Mouse (Mus musculus) cerebral cortex, adult 2 months (tissue): ENCODE results near the gene Gm20388.

Experiments used
- WGBS: fragments of 180-500 bp; shearing (Covaris S2); methylation state at CpG from one replicate; pipeline ENCODE4 v1.1.7; 2018; 5-methylcytosine and 5-hydroxymethylcytosine counted together

Gm20388 gene

GRCm38 (mm10) chr8:123213118-123213772 is 3302.6 kb downstream of the Gm20388 start:
- 12% methylated on average over 22 of the region's 22 CpGs for WGBS

- 80% methylated on average over 3 of the region's 3 CpGs for WGBS
These were observed 3304.8 kb downstream of the Gm20388 start for GRCm38 (mm10) chr8:123215430-123215829.

GRCm38 (mm10) chr8:123220917-123221316 is 3310.3 kb downstream of the Gm20388 start:
- 32% methylated on average over 1 of the region's 1 CpGs for WGBS

- 2% methylated on average over 59 of the region's 59 CpGs for WGBS
These were observed 3313.9 kb downstream of the Gm20388 start, which contains the start of gene Cdk10 for GRCm38 (mm10) chr8:123224278-123225266. Gene Cdk10, plus strand, starts transcription at chr8:123224842.

- 78% methylated on average over 1 of the region's 1 CpGs for WGBS
These were observed 3317.8 kb downstream of the Gm20388 start for GRCm38 (mm10) chr8:123228416-123228815.

GRCm38 (mm10) chr8:123230326-123230725 is 3319.7 kb downstream of the Gm20388 start:
- 48% methylated on average over 11 of the region's 11 CpGs for WGBS

- 44% methylated on average over 5 of the region's 5 CpGs for WGBS
These were observed 3321.1 kb downstream of the Gm20388 start for GRCm38 (mm10) chr8:123231742-123232141.

GRCm38 (mm10) chr8:123232553-123232952 is 3321.9 kb downstream of the Gm20388 start:
- WGBS = 24% methylated on average over 7 of the region's 7 CpGs

GRCm38 (mm10) chr8:123233300-123233699 is 3322.7 kb downstream of the Gm20388 start:
- WGBS = 22% methylated on average over 13 of the region's 13 CpGs

- 51% methylated on average over 11 of the region's 11 CpGs for WGBS
These were observed 3323.1 kb downstream of the Gm20388 start for GRCm38 (mm10) chr8:123233760-123234159.

- 12% methylated on average over 13 of the region's 13 CpGs for WGBS
These were observed 3324.4 kb downstream of the Gm20388 start for GRCm38 (mm10) chr8:123234918-123235519.

- under 1% methylated on average over 57 of the region's 57 CpGs for WGBS
These were observed 3325.2 kb downstream of the Gm20388 start, which contains the start of gene Spata2l for GRCm38 (mm10) chr8:123235520-123236497. Gene Spata2l, minus strand, starts transcription at chr8:123236233.

- 64% methylated on average over 10 of the region's 10 CpGs for WGBS
These were observed 3328.8 kb downstream of the Gm20388 start for GRCm38 (mm10) chr8:123239398-123239797.

GRCm38 (mm10) chr8:123242107-123242923 is 3331.7 kb downstream of the Gm20388 start:
- 82% methylated on average over 7 of the region's 7 CpGs for WGBS

- WGBS = 70% methylated on average over 11 of the region's 11 CpGs
These were observed 3332.4 kb downstream of the Gm20388 start for GRCm38 (mm10) chr8:123243053-123243452.

GRCm38 (mm10) chr8:123244382-123244781 is 3333.7 kb downstream of the Gm20388 start:
- WGBS = 95% methylated on average over 4 of the region's 4 CpGs

GRCm38 (mm10) chr8:123245543-123245942 is 3334.9 kb downstream of the Gm20388 start:
- WGBS = 82% methylated on average over 12 of the region's 12 CpGs

- 95% methylated on average over 6 of the region's 6 CpGs for WGBS
These were observed 3337.1 kb downstream of the Gm20388 start for GRCm38 (mm10) chr8:123247748-123248147.

- WGBS = 88% methylated on average over 8 of the region's 8 CpGs
These were observed 3338.0 kb downstream of the Gm20388 start for GRCm38 (mm10) chr8:123248596-123248995.

GRCm38 (mm10) chr8:123250940-123251339 is 3340.3 kb downstream of the Gm20388 start:
- 86% methylated on average over 5 of the region's 5 CpGs for WGBS
